Mouse (Mus musculus) left cerebral cortex, postnatal 10 days (tissue): ENCODE measurements at regions not wholly inside any gene's neighbourhood (a gene's known extent, or its start where the extent isn't known, plus 50 kb on each side); places are given as distances from the start of the nearest gene placed in this dataset.

Source experiments
- DNase-seq, 2 experiments: peaks; one replicate each; pipeline ENCODE4 v3.0.0; 2021 to 2022; ENCODE audit warnings: low spot score in 2 of 2, mixed read lengths in 1 of 2; ENCODE audit errors: extremely low spot score in 1 of 2
- intact Hi-C: fragments of 180-260 bp; cut with DNase I; formaldehyde crosslinking; loops from one replicate; pipeline ENCODE4 v1.15.1; 2025

DNA sequence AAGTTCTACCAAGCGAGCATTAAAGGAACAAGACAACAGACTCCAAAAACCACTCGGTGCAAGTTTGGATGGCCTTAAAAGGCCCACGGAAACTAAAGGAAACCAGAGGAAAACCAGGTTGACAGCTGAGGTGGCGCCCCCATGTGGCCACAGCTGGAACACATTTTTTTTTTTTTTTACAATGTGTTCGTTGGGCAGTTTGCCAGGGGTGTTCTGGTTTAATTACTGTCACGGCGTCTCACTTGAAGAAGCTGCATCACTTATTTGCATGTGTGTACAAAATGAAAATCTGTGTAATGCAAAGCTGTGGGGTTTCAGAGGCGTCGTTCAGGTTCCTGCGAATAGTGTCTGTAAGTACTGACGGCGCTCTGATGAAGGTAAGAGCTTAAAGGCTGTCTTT lies 185.0 kb downstream of the Il20rb start:
- DNase-seq: peak in 1 of 2 experiments; percentile 51
- intact Hi-C loops: no loop called here

DNA sequence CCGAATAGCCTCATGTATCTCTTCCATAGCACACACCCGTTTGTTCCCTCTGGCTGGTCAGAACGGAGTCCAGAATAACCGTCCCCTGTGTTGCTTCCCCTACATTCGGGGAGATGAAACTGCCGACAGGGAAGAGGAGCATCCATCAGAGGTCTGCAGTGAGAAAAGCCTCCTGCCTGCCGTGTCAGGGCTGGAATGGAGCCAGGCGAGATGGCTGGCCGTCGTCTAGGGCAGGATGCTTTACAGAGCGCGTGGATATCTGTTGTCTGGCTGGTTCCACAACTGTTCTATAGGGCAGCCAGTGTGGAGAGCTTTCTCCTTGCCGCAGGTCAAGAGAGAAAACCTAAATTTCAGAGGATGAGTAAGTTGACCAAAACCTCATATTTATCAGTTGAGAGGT lies 209.2 kb downstream of the Il20rb start:
- intact Hi-C loops: no loop called here
- DNase-seq: no peak

DNA sequence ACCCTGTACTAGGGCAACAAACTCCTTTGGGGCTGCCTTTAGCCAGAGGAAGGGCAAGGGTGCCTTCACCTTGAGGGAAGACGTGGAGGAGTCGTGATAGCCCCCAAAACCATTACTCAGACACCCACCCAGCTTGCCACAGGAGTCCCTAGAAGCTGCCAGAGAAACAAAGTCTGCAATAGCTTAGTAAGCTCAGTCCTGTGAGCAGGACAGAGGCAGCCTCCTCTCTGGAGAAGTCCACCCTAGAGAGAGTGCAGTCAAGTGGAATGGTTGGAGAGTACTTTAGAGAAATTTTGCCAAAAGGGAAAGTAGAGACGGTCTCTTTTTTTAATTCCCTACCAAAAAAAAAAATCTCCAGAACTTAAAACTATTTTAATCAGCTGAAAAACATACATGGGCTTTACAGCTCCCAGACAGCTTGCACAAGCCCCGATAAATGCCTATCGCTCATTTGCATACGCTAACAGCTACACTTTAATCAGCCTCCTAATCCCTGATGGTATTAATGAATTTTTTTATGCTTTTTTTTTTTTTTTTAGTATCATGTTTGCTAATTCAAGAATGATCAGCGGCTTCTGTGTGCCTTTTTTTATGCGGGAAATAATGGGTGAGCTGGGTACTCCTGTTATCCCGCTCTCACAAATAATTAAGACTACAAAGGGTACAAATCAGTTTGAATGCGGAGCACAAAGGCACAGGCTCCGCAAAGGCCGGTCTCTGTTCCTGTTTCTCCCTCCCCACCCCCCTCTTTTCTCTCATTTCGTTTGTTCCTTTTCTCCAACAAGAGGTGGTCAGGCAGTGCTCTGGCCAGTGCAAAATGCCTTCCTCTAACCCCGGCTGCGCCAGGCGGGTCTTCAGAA lies 219.8 kb downstream of the Il20rb start:
- no peak for DNase-seq
- intact Hi-C loops: no loop called here

DNA sequence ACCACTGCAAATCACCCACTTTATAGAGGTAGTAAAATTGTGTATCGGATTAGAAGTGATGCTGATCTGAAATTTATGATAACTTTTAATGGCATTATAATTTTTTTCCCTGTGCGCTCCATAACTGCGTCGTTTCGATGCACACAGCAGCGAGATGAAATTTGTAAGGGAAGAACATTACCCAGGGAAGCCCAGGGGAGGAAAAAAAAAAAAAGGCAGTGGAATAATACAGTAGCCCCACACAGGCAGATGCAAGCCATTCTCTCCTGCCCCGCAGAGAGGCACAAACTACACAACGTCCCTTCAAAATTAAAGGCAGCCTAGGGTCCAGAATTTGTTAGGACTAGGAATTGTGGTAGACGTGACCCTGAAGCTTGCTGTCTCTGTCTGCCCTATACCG lies 234.2 kb downstream of the Il20rb start:
- intact Hi-C loops: no loop called here
- DNase-seq: no peak
